Mouse (Mus musculus) limb, embryonic 12.5 days (tissue): ENCODE measurements around the gene Hephl1. TPM values are rescaled to one million over a fixed set of nuclear protein-coding genes. Genes with fewer than 3 reads are reported as not detected.

Source experiments
- ATAC-seq: fragments of 200-750 bp; cut with Nextera tagmentation; 2 replicates; pipeline ENCODE4 v1.8.0; 2017; ENCODE audit warnings: low read depth, moderate TSS enrichment; ENCODE audit not compliant: insufficient number of reproducible peaks, insufficient read depth, low FRiP score, low TSS enrichment
- H3K27ac ChIP-seq: fragments of 300-500 bp; sonication (generic); 2 replicates; pipeline ENCODE4 v1.5.1; 2016; ENCODE audit warnings: mild to moderate bottlenecking, moderate library complexity
- H3K27me3 ChIP-seq: fragments of 300-500 bp; sonication (generic); 2 replicates; pipeline ENCODE4 v1.6.1; 2016; ENCODE audit warnings: mild to moderate bottlenecking, moderate library complexity
- H3K36me3 ChIP-seq: fragments of 300-500 bp; sonication (generic); 2 replicates; pipeline ENCODE4 v1.6.1; 2016; ENCODE audit warnings: mild to moderate bottlenecking, moderate library complexity
- H3K4me1 ChIP-seq: fragments of 300-500 bp; sonication (generic); replicated peaks from 2 replicates; pipeline ENCODE4 v1.6.1; 2016
- H3K4me2 ChIP-seq: fragments of 300-500 bp; sonication (generic); 2 replicates; pipeline ENCODE4 v1.6.1; 2016; ENCODE audit warnings: mild to moderate bottlenecking, moderate library complexity
- H3K4me3 ChIP-seq: fragments of 300-500 bp; sonication (generic); replicated peaks from 2 replicates; pipeline ENCODE4 v1.5.1; 2016; ENCODE audit warnings: mild to moderate bottlenecking
- H3K9ac ChIP-seq: fragments of 300-500 bp; sonication (generic); replicated peaks from 2 replicates; pipeline ENCODE4 v1.6.1; 2016; ENCODE audit warnings: mild to moderate bottlenecking, moderate library complexity
- H3K9me3 ChIP-seq: fragments of 300-500 bp; sonication (generic); 2 replicates; pipeline ENCODE4 v1.6.1; 2016; ENCODE audit warnings: mild to moderate bottlenecking, moderate library complexity
- WGBS: fragments of 180-500 bp; shearing (Covaris S2); methylation state at CpG from one replicate; pipeline ENCODE4 v1.1.7; 2016; 5-methylcytosine and 5-hydroxymethylcytosine counted together
- polyA plus RNA-seq: library from polyadenylated mRNA; unstranded; fragments of >200 nt; fragmentation: Nextera tagmentation; extraction: Ambion mirVana; gene quantifications from 2 replicates; pipeline ENCODE4 v1.2.1, GENCODE M21; 2016

The Hephl1 gene
- polyA plus RNA-seq, 1 experiment from 2014 or later: not detected

GRCm38 (mm10) chr9:15015223-15015956, 96.5 kb downstream of the Hephl1 start:
- WGBS: 60% methylated on average over 7 of the region's 7 CpGs
- peaks cover 37% of the 10 kb centered on the region for H3K36me3 ChIP-seq

GRCm38 (mm10) chr9:15007566-15007965, 104.3 kb downstream of the Hephl1 start:
- WGBS: 94% methylated on average over 14 of the region's 14 CpGs
- Histone ChIP-seq H3K4me3 (no peak overlapping the region), H3K4me2 (no peak overlapping the region), H3K9me3 (no peaks in the 10 kb centered on the region), H3K4me1 (peaks cover 15% of the 10 kb centered on the region), H3K27me3 (no peaks in the 10 kb centered on the region), H3K27ac (no peak overlapping the region), H3K36me3 (peaks cover 43% of the 10 kb centered on the region), H3K9ac (no peak overlapping the region)
- ATAC-seq: no peak

More at GRCm38 (mm10) chr9:15015223-15015956, 96.5 kb downstream of the Hephl1 start:
- Histone ChIP-seq H3K4me2 (no peak overlapping the region), H3K9me3 (no peaks in the 10 kb centered on the region), H3K4me1 (peaks cover 14% of the 10 kb centered on the region), H3K9ac (no peak overlapping the region), H3K27me3 (no peaks in the 10 kb centered on the region), H3K4me3 (no peak overlapping the region), H3K27ac (no peak overlapping the region)
- no peak for ATAC-seq

- Histone ChIP-seq H3K4me1 (peaks cover 15% of the 10 kb centered on the region), H3K4me2 (no peak overlapping the region), H3K9me3 (no peaks in the 10 kb centered on the region), H3K9ac (no peak overlapping the region), H3K36me3 (peaks cover 48% of the 10 kb centered on the region), H3K27me3 (no peaks in the 10 kb centered on the region), H3K27ac (0 out of 2 replicates have a peak overlapping the region, but pooled peaks have one; percentile 50), H3K4me3 (no peak overlapping the region)
- 54% methylated on average over 9 of the region's 9 CpGs for WGBS
- no peak for ATAC-seq
These were observed 107.6 kb downstream of the Hephl1 start for GRCm38 (mm10) chr9:15004298-15004685.

GRCm38 (mm10) chr9:15003676-15004297, 108.1 kb downstream of the Hephl1 start:
- Histone ChIP-seq H3K27me3 (no peaks in the 10 kb centered on the region), H3K36me3 (peaks cover 44% of the 10 kb centered on the region), H3K4me1 (peaks cover 15% of the 10 kb centered on the region), H3K4me2 (no peak overlapping the region), H3K9ac (no peak overlapping the region), H3K4me3 (no peak overlapping the region), H3K9me3 (no peaks in the 10 kb centered on the region), H3K27ac (0 out of 2 replicates have a peak overlapping the region, but pooled peaks have one; percentile 50)
- ATAC-seq: no peak
- 32% methylated on average over 10 of the region's 10 CpGs for WGBS

- Histone ChIP-seq H3K27ac (no peak overlapping the region), H3K36me3 (peaks cover 39% of the 10 kb centered on the region), H3K27me3 (no peaks in the 10 kb centered on the region), H3K9ac (no peak overlapping the region), H3K4me3 (no peak overlapping the region), H3K4me1 (peaks cover 15% of the 10 kb centered on the region), H3K4me2 (no peak overlapping the region), H3K9me3 (no peaks in the 10 kb centered on the region)
- no peak for ATAC-seq
- WGBS: 46% methylated on average over 6 of the region's 6 CpGs
These were observed 108.8 kb downstream of the Hephl1 start for GRCm38 (mm10) chr9:15002995-15003613.

Other genes with a start within 250 kb of the Hephl1 start
- not detected in 2 replicates for gene Izumo1r, start 208.2 kb downstream of the Hephl1 start, polyA plus RNA-seq
- gene Panx1, start 66.6 kb downstream of the Hephl1 start, polyA plus RNA-seq: 66.4 and 71.5 TPM in 2 replicates
- gene Vstm5, start 126.9 kb upstream of the Hephl1 start, polyA plus RNA-seq: 2.4 and 2.6 TPM in 2 replicates
- 41.0 and 46.0 TPM in 2 replicates for gene Med17, start 167.8 kb upstream of the Hephl1 start, polyA plus RNA-seq
- 85.4 and 86.1 TPM in 2 replicates for gene Taf1d, start 194.1 kb upstream of the Hephl1 start, polyA plus RNA-seq
- 8.4 and 10.3 TPM in 2 replicates for gene 4931406C07Rik, start 194.3 kb upstream of the Hephl1 start, polyA plus RNA-seq
- gene Cep295, start 245.7 kb upstream of the Hephl1 start, polyA plus RNA-seq: 22.4 and 25.3 TPM in 2 replicates